Mouse (Mus musculus): Measurements from ENCODE around the gene P4hb. TPM values are rescaled to one million over a fixed set of nuclear protein-coding genes. Genes with fewer than 3 reads are reported as not detected.

The P4hb gene
- polyA plus RNA-seq, 1 experiment, result 338 TPM

GRCm38 (mm10) chr11:120541907-120542306 is 31.1 kb downstream of the P4hb start:
- no peak overlapping the region for H3K9ac ChIP-seq (ENCODE audit: low read depth, poor library complexity, severe bottlenecking)
- no peaks in the 10 kb centered on the region for H3K4me1 ChIP-seq (ENCODE audit: control insufficient read depth, insufficient read depth, low read length)
- H3K4me3 ChIP-seq (ENCODE audit: low read depth, low read length), result no peak overlapping the region
- no peak overlapping the region for H3K27ac ChIP-seq (ENCODE audit: insufficient read depth, low read length)
- H3K27me3 ChIP-seq (ENCODE audit: control insufficient read depth, insufficient read depth, low read length, poor library complexity, severe bottlenecking), result no peaks in the 10 kb centered on the region
- H3K9me3 ChIP-seq (replicated peaks; ENCODE audit: control insufficient read depth, insufficient read depth, low read length, poor library complexity, severe bottlenecking), result no peaks in the 10 kb centered on the region
- H3K36me3 ChIP-seq (ENCODE audit: control insufficient read depth, insufficient read depth, low read length, poor library complexity, severe bottlenecking), result 0 out of 2 replicates have a peak, but pooled peaks cover 2% of the 10 kb centered on the region
- TF ChIP-seq POLR2A (IDR thresholded peaks at IDR 0.05; ENCODE audit: insufficient read depth, low read length), result no peak
- no peak for TF ChIP-seq EP300 (IDR thresholded peaks at IDR 0.05; ENCODE audit: insufficient read depth, low read depth, low read length)
- peak; percentile 84 for TF ChIP-seq CTCF (IDR thresholded peaks at IDR 0.05; ENCODE audit: low read depth, low read length)

- Histone ChIP-seq H3K27ac (ENCODE audit: insufficient read depth, low read length) (no peak overlapping the region), H3K4me1 (ENCODE audit: control insufficient read depth, insufficient read depth, low read length) (no peaks in the 10 kb centered on the region), H3K4me3 (ENCODE audit: low read depth, low read length) (no peak overlapping the region), H3K36me3 (ENCODE audit: control insufficient read depth, insufficient read depth, low read length, poor library complexity, severe bottlenecking) (0 out of 2 replicates have a peak, but pooled peaks cover 1% of the 10 kb centered on the region), H3K9me3 (replicated peaks; ENCODE audit: control insufficient read depth, insufficient read depth, low read length, poor library complexity, severe bottlenecking) (no peaks in the 10 kb centered on the region), H3K9ac (ENCODE audit: low read depth, poor library complexity, severe bottlenecking) (no peak overlapping the region), H3K27me3 (ENCODE audit: control insufficient read depth, insufficient read depth, low read length, poor library complexity, severe bottlenecking) (no peaks in the 10 kb centered on the region)
- TF ChIP-seq EP300 (IDR thresholded peaks at IDR 0.05; ENCODE audit: insufficient read depth, low read depth, low read length), result no peak
- TF ChIP-seq POLR2A (IDR thresholded peaks at IDR 0.05; ENCODE audit: insufficient read depth, low read length), result no peak
- no peak for TF ChIP-seq CTCF (IDR thresholded peaks at IDR 0.05; ENCODE audit: low read depth, low read length)
These were observed 33.6 kb downstream of the P4hb start for GRCm38 (mm10) chr11:120539285-120540014.

- Histone ChIP-seq H3K36me3 (ENCODE audit: control insufficient read depth, insufficient read depth, low read length, poor library complexity, severe bottlenecking) (no peaks in the 10 kb centered on the region), H3K27ac (ENCODE audit: insufficient read depth, low read length) (no peak overlapping the region), H3K27me3 (ENCODE audit: control insufficient read depth, insufficient read depth, low read length, poor library complexity, severe bottlenecking) (no peaks in the 10 kb centered on the region), H3K4me1 (ENCODE audit: control insufficient read depth, insufficient read depth, low read length) (no peaks in the 10 kb centered on the region), H3K4me3 (ENCODE audit: low read depth, low read length) (no peak overlapping the region), H3K9ac (ENCODE audit: low read depth, poor library complexity, severe bottlenecking) (no peak overlapping the region), H3K9me3 (replicated peaks; ENCODE audit: control insufficient read depth, insufficient read depth, low read length, poor library complexity, severe bottlenecking) (no peaks in the 10 kb centered on the region)
- TF ChIP-seq POLR2A (IDR thresholded peaks at IDR 0.05; ENCODE audit: insufficient read depth, low read length), result no peak
- no peak for TF ChIP-seq EP300 (IDR thresholded peaks at IDR 0.05; ENCODE audit: insufficient read depth, low read depth, low read length)
- TF ChIP-seq CTCF (IDR thresholded peaks at IDR 0.05; ENCODE audit: low read depth, low read length), result no peak
These were observed 34.1 kb downstream of the P4hb start for GRCm38 (mm10) chr11:120538955-120539284.

- no peak for TF ChIP-seq POLR2A (IDR thresholded peaks at IDR 0.05; ENCODE audit: insufficient read depth, low read length)
- no peak for TF ChIP-seq CTCF (IDR thresholded peaks at IDR 0.05; ENCODE audit: low read depth, low read length)
- no peak for TF ChIP-seq EP300 (IDR thresholded peaks at IDR 0.05; ENCODE audit: insufficient read depth, low read depth, low read length)
- H3K9ac ChIP-seq (ENCODE audit: low read depth, poor library complexity, severe bottlenecking), result no peak overlapping the region
- H3K27ac ChIP-seq (ENCODE audit: insufficient read depth, low read length), result no peak overlapping the region
- no peaks in the 10 kb centered on the region for H3K9me3 ChIP-seq (replicated peaks; ENCODE audit: control insufficient read depth, insufficient read depth, low read length, poor library complexity, severe bottlenecking)
- H3K27me3 ChIP-seq (ENCODE audit: control insufficient read depth, insufficient read depth, low read length, poor library complexity, severe bottlenecking), result no peaks in the 10 kb centered on the region
- no peak overlapping the region for H3K4me3 ChIP-seq (ENCODE audit: low read depth, low read length)
- H3K4me1 ChIP-seq (ENCODE audit: control insufficient read depth, insufficient read depth, low read length), result no peaks in the 10 kb centered on the region
- H3K36me3 ChIP-seq (ENCODE audit: control insufficient read depth, insufficient read depth, low read length, poor library complexity, severe bottlenecking), result no peaks in the 10 kb centered on the region
These were observed 34.6 kb downstream of the P4hb start for GRCm38 (mm10) chr11:120538485-120538884.

- H3K9ac ChIP-seq (ENCODE audit: low read depth, poor library complexity, severe bottlenecking), result no peak overlapping the region
- H3K36me3 ChIP-seq (ENCODE audit: control insufficient read depth, insufficient read depth, low read length, poor library complexity, severe bottlenecking), result no peaks in the 10 kb centered on the region
- no peak for TF ChIP-seq POLR2A (IDR thresholded peaks at IDR 0.05; ENCODE audit: insufficient read depth, low read length)
- no peak for TF ChIP-seq CTCF (IDR thresholded peaks at IDR 0.05; ENCODE audit: low read depth, low read length)
- TF ChIP-seq EP300 (IDR thresholded peaks at IDR 0.05; ENCODE audit: insufficient read depth, low read depth, low read length), result no peak
- H3K27me3 ChIP-seq (ENCODE audit: control insufficient read depth, insufficient read depth, low read length, poor library complexity, severe bottlenecking), result no peaks in the 10 kb centered on the region
- no peak overlapping the region for H3K4me3 ChIP-seq (ENCODE audit: low read depth, low read length)
- H3K9me3 ChIP-seq (replicated peaks; ENCODE audit: control insufficient read depth, insufficient read depth, low read length, poor library complexity, severe bottlenecking), result no peaks in the 10 kb centered on the region
- no peak overlapping the region for H3K27ac ChIP-seq (ENCODE audit: insufficient read depth, low read length)
- H3K4me1 ChIP-seq (ENCODE audit: control insufficient read depth, insufficient read depth, low read length), result no peaks in the 10 kb centered on the region
These were observed 37.2 kb downstream of the P4hb start for GRCm38 (mm10) chr11:120535804-120536203.

- no peaks in the 10 kb centered on the region for H3K4me1 ChIP-seq (ENCODE audit: control insufficient read depth, insufficient read depth, low read length)
- no peaks in the 10 kb centered on the region for H3K27me3 ChIP-seq (ENCODE audit: control insufficient read depth, insufficient read depth, low read length, poor library complexity, severe bottlenecking)
- no peak overlapping the region for H3K9ac ChIP-seq (ENCODE audit: low read depth, poor library complexity, severe bottlenecking)
- H3K36me3 ChIP-seq (ENCODE audit: control insufficient read depth, insufficient read depth, low read length, poor library complexity, severe bottlenecking), result no peaks in the 10 kb centered on the region
- no peaks in the 10 kb centered on the region for H3K9me3 ChIP-seq (replicated peaks; ENCODE audit: control insufficient read depth, insufficient read depth, low read length, poor library complexity, severe bottlenecking)
- H3K27ac ChIP-seq (ENCODE audit: insufficient read depth, low read length), result no peak overlapping the region
- H3K4me3 ChIP-seq (ENCODE audit: low read depth, low read length), result no peak overlapping the region
- TF ChIP-seq POLR2A (IDR thresholded peaks at IDR 0.05; ENCODE audit: insufficient read depth, low read length), result no peak
- no peak for TF ChIP-seq EP300 (IDR thresholded peaks at IDR 0.05; ENCODE audit: insufficient read depth, low read depth, low read length)
- TF ChIP-seq CTCF (IDR thresholded peaks at IDR 0.05; ENCODE audit: low read depth, low read length), result no peak
These were observed 37.9 kb downstream of the P4hb start for GRCm38 (mm10) chr11:120535145-120535544.
